Mouse (Mus musculus) brain, embryonic 14.5 days (tissue): ENCODE data around the gene Rftn1. TPM values are rescaled to one million over a fixed set of nuclear protein-coding genes. Genes with fewer than 3 reads are reported as not detected.

Experiments
- DNase-seq: peaks from one replicate; pipeline ENCODE4 v3.0.0-alpha.2; 2011; ENCODE audit warnings: low read depth
- CTCF ChIP-seq: fragments of 200-500 bp; IDR thresholded peaks from 2 replicates; pipeline ENCODE4 v1.5.1; 2012; ENCODE audit warnings: inconsistent platforms, mild to moderate bottlenecking, moderate library complexity, borderline replicate concordance; ENCODE audit not compliant: insufficient read depth, insufficient read length; ENCODE audit errors: extremely low read depth
- POLR2A ChIP-seq: fragments of 200-500 bp; IDR thresholded peaks from 2 replicates; pipeline ENCODE4 v1.6.1; 2012; ENCODE audit warnings: mild to moderate bottlenecking, inconsistent platforms, borderline replicate concordance; ENCODE audit not compliant: poor library complexity, insufficient read depth, insufficient read length, severe bottlenecking; ENCODE audit errors: extremely low read depth
- polyA plus RNA-seq: library from polyadenylated mRNA; depleted of rRNA; stranded (reverse); fragments of >200 nt; gene quantifications from 2 replicates; pipeline ENCODE4 v1.2.3, GENCODE M21; 2012

The Rftn1 gene
- polyA plus RNA-seq, 1 experiment, result 17.7 TPM

- DNase-seq, result peak; percentile 95
- TF ChIP-seq POLR2A (no peak), CTCF (no peak)
Observed at GRCm38 (mm10) chr17:50020211-50021001, 170.1 kb downstream of the Rftn1 start.

- DNase-seq, result peak; percentile 23
- TF ChIP-seq POLR2A (no peak), CTCF (no peak)
Observed at GRCm38 (mm10) chr17:50019819-50020210, 170.7 kb downstream of the Rftn1 start.

DNA sequence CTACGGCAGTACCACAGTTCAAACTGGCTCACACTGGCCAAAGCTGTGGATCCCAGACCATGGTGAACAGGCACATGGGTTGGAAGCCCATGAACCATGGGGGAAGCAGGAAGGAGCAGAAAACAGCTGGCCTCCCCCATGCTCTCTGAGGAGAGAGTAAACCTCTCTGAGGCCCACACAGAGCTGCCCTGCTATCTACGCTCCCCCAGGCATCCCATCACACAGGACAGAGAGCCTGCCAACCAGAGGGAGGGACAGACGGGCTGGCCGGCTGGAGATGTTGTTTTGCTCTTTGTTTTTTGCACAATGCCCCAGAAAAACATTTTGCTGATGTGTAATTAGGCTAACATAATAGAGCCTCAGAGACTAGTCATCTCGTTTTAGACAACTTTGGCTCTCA, 171.4 kb downstream of the Rftn1 start:
- peak; percentile 70 for DNase-seq
- TF ChIP-seq POLR2A, result no peak
- TF ChIP-seq CTCF, result no peak

- no peak for TF ChIP-seq CTCF
- TF ChIP-seq POLR2A, result no peak
- DNase-seq, result no peak
Observed at GRCm38 (mm10) chr17:50014708-50015107, 175.8 kb downstream of the Rftn1 start.

- DNase-seq, result no peak
- TF ChIP-seq POLR2A (no peak), CTCF (no peak)
Observed at GRCm38 (mm10) chr17:50013848-50014247, 176.6 kb downstream of the Rftn1 start.

DNA sequence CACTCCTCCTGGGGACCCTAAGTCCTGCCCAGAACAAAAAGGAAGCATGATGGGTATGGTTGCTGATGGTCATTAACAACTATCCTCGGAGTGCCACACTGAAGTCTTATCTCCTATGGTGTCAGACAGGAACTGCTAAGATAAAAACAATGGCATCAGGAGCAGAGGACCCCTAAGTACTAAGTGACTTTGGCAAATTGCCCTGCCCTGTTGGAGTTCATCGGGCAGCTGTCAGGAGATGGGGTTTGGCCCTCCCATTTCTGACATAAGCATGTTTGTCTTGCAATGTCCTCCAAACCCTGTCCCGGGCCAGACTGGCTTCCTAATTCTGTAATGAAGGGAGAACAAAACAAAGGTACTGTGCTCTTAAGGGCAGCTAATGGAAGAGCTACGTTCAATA, 180.4 kb downstream of the Rftn1 start:
- TF ChIP-seq POLR2A (no peak), CTCF (no peak)
- peak; percentile 16 for DNase-seq

DNA sequence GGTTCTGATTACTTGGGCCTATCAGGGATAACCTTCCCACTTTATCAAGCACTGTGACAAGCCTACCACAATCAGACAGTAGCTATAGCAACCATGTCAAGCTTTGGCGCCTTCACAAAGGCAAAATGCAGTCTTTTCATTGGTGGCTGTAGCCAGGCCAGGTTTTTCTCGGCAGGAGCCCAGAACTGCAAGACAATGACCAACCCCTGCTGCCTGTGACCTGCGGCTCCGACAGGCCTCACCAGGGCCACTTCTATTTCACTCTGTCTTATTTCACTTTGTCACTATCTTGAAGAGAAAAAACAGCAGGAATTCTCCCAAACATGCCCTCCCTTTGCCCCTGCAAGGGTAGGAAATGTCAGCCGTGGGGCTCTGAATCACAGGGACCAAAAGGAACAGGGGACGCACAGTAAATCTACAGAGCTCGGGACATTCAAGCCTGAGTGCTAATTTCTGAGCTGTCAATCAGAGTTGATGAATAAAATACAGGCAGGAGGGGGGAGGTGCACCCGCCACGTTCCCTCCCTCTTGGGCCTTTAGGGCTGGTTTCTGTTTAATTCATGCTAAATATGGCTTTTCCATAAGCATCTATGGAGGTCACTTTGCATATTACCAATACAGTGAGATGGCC, 183.6 kb downstream of the Rftn1 start:
- peak; percentile 97 for DNase-seq
- no peak for TF ChIP-seq POLR2A

DNA sequence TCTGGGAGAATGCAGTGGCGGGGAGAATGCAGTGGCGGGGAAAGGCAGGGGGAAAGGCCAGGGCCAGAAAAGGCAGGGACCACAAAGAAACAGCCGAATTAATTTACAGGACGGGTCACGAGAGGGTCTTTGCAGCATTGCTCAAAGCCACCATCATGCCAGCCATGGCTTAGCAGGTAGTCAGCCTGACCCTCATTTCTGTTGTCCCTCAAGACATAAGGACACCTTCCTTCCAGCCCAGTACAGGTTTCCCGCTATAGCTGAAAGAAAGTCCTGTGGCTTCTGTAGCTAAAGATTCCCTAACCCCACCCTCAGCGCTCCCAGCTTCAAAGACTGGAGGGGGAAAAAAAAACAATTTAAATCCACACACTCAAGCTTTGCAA, 184.1 kb downstream of the Rftn1 start:
- TF ChIP-seq CTCF (no peak), POLR2A (no peak)

DNA sequence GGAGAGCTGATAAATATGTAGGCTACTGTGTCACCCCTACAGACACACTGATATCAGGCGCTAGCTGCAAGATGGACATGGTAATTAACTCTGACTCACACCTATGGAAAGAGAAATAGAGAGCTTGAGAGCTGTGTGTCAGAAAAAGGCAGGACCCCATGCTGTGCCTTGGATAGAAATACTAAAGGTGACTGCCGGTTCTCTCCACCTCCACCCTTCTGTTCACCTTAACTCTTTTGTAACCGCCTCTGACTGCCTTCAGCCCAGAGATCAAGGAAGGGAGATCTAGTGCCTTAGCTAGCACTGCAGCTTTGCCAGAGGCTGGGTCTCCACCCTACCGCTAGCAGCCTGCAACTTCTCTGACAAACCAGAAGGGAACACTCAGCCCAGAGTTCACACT, 187.3 kb downstream of the Rftn1 start:
- DNase-seq, result no peak
- no peak for TF ChIP-seq CTCF
- TF ChIP-seq POLR2A, result no peak

More for the DNA sequence above, 184.1 kb downstream of the Rftn1 start:
- no peak for DNase-seq

GRCm38 (mm10) chr17:50002171-50002570, 188.3 kb downstream of the Rftn1 start:
- no peak for TF ChIP-seq POLR2A
- no peak for TF ChIP-seq CTCF
- no peak for DNase-seq

- TF ChIP-seq CTCF (no peak), POLR2A (no peak)
Observed at GRCm38 (mm10) chr17:50001754-50002153, 188.7 kb downstream of the Rftn1 start.

GRCm38 (mm10) chr17:50000580-50000979, 189.9 kb downstream of the Rftn1 start:
- TF ChIP-seq CTCF (no peak), POLR2A (no peak)
- DNase-seq, result no peak

More at GRCm38 (mm10) chr17:50001754-50002153, 188.7 kb downstream of the Rftn1 start:
- no peak for DNase-seq
